Comparison of ENCODE assay signal across 18 mouse cellular contexts in the genomic region with DNA sequence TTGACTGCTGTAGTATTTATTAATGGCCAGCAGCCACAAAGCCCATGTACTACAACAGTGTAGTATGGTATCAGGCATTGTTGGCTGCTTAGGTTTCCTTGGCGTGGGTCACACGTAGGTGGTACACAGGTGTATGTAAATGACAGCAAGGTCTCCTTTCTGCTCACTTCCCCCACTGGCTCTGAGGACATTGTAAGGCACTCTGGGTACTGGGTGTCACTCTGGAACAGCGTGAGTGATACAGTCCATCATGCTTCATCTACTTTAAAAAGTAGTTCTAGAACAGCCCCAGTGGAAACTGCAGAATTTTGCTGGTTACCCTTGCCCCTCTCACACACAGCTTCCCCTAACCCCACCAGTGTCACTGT.
"Had no signal": no experiment of that assay in that cellular context is flagged by ENCODE, and none has a peak within 500 bp of the region (broad histone marks: within the 10 kb centered on the region; RNA-seq: fewer than 3 reads in every experiment).

No protein-coding gene starts in this region.

- H3K4me2 ChIP-seq: limb, embryonic 13.5 days; liver, embryonic 13.5 days; lung, embryonic 14.5 days; midbrain, embryonic 12.5 days; neural tube, embryonic 13.5 days; stomach, embryonic 15.5 days had no signal

- H3K9ac ChIP-seq: limb, embryonic 13.5 days; liver, embryonic 13.5 days; lung, embryonic 14.5 days; midbrain, embryonic 12.5 days; neural tube, embryonic 13.5 days; stomach, embryonic 15.5 days had no signal

- H3K27me3 ChIP-seq: liver, embryonic 13.5 days; midbrain, embryonic 12.5 days; neural tube, embryonic 13.5 days; stomach, embryonic 15.5 days had no signal

- H3K4me1 ChIP-seq: liver, embryonic 13.5 days; stomach, embryonic 15.5 days had no signal

- H3K27ac ChIP-seq: kidney, postnatal 0 days; left cerebral cortex, adult 2 months; liver, embryonic 13.5 days; macrophage; neural tube, embryonic 13.5 days; stomach, embryonic 15.5 days had no signal

- DNase-seq: kidney, adult 2 months; kidney, postnatal 25 days; layer of hippocampus, postnatal 36 days; liver; liver, embryonic 13.5 days; lung, embryonic 14.5 days; right cerebral cortex, postnatal 25 days had no signal

- H3K9me3 ChIP-seq: limb, embryonic 13.5 days; liver, embryonic 13.5 days; midbrain, embryonic 12.5 days; neural tube, embryonic 13.5 days; stomach, embryonic 15.5 days had no signal

- H3K36me3 ChIP-seq: limb, embryonic 13.5 days; liver, embryonic 13.5 days; midbrain, embryonic 12.5 days; neural tube, embryonic 13.5 days; stomach, embryonic 15.5 days had no signal

- H3K4me3 ChIP-seq: left cerebral cortex, adult 2 months; limb, embryonic 13.5 days; liver, embryonic 13.5 days; midbrain, embryonic 12.5 days; myocyte; neural tube, embryonic 13.5 days; stomach, embryonic 15.5 days had no signal

- ATAC-seq: inflammation-experienced regulatory T-cells, adult 6 months; intestine, embryonic 16.5 days; lung, postnatal 0 days had no signal
